Mouse (Mus musculus): ENCODE data around the gene Anks6. TPM values are rescaled to one million over a fixed set of nuclear protein-coding genes. Genes with fewer than 3 reads are reported as not detected.

The Anks6 gene
- total RNA-seq, 2 experiments from 2014 or later, result 16.8 to 19.2 TPM

DNA sequence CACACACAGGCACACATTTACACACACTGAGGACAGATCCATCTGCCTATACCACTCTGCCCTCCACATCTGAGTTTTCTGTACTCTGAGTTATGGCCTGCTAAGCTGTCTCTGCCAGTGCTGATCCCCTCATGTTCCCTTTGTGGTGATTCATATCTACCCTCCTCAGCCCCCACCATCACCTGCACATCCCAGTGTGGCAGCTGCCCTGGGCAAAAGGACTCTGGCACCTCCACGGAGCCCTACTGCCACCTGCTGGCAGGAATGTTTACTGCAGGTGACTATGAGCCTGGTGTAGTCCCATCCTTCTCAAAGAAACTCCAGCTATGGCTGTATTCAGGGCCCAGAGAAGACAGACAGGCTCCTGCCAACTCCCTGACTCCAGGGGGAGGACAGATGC is 7.1 kb downstream of the Anks6 start:
- DNase-seq (ENCODE audit: extremely low spot score in 1 of 2, low spot score in 2 of 2), result peak; percentile 71 to 87
- intact Hi-C loops (cut with DNase I), result no loop called here

DNA sequence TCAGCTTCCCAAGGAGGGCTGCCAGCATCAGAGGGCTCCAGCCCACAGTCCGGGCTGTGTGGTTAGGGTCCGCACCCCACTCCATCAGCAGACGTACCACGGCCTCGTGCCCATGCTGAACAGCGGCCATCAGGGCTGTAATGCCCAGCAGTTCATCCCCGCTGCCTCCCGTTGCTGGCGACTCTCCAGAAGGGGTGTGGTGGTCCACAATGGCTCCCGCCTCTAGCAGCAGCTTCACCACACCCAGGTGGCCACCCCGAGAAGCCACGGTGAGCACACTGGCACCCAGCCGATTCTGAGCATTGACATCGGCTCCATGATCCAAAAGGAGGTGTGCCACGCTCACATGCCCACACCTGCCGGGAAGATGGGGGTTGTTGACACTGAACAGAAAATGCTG is 8.0 kb downstream of the Anks6 start:
- DNase-seq (ENCODE audit: extremely low spot score in 1 of 2, low spot score in 2 of 2), result peak in 1 of 2 experiments; percentile 58
- intact Hi-C loops (cut with DNase I), result no loop called here

DNA sequence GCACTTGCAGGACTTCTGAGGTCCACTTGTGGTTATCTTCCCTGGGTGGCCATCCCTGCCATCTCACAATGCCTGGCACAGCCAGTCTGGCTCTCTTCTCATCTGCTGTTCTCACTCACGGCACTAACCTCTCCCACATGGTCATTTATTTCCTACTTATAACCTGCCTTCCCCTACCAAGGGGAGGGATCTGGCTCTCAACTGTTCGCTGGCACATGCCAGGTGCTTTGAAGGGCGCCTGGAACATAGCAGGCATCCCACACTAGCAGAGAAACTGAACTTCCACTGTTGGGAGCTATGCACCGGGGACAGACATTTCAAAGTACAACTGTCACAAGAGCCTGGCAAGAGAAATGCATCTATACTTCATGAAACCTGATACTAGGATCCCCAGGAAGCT is 9.5 kb downstream of the Anks6 start:
- no peak for DNase-seq (ENCODE audit: extremely low spot score in 1 of 2, low spot score in 2 of 2)
- intact Hi-C loops (cut with DNase I), result no loop called here

DNA sequence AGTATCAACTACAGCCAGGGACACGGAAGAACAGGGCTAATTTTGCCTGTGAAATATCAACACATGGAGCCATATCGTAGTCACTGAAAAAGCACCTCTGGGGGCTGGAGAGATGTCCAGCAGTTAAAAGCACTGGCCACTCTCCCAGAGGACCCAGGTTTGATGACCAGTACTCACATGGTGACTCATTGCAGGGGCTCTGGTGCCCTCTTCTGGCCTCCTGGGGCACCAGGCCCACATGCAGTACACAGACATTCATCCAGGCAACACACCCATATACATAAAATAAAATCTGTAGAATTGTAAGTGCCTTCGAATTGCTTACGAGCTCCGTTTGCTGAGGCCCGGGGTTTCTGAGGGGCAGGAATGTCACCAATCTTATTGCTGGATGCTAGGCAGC is 10.3 kb downstream of the Anks6 start:
- DNase-seq (ENCODE audit: extremely low spot score in 1 of 2, low spot score in 2 of 2), result peak in 1 of 2 experiments; percentile 22
- intact Hi-C loops (cut with DNase I), result no loop called here

DNA sequence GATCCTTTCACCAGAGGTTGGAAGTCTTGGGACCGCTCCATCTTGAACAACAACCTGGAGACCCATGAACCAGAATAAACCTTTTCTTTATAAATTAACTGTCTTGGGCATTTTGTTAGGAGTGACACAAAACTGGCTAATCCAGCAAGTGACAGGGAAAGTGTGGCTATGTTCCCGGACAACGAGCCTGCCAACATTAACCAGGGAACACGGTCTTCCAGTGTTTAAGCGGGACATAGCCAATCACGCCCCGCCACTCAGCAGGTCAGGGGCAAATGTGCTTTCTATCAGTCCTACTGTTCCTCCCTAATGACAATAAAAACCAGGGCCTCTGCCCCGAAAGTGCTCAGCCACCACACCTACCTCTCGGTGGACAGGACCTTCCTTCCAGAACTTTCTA is 13.4 kb downstream of the Anks6 start:
- peak in 1 of 2 experiments; percentile 22 for DNase-seq (ENCODE audit: extremely low spot score in 1 of 2, low spot score in 2 of 2)
- intact Hi-C loops (cut with DNase I), result no loop called here

DNA sequence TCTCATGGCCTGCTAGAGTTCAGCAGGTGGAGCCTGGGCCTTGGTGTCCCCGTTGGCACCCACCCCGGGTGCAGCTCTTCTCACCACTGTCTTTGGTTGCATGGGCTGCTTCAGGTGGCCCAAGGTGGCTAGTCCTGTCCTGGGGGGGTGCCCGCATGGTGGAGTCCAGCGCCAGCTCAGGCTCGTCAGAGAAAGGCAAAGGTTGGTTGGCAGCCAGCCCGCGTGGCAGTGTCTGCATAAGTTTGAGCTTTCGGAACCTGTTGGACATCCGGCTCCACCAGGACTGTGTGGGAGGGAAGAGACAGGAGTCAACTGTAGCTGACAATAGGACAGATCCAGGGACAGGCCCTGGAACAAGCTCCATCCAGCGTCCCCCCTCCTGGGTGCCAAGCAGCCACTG is 17.6 kb downstream of the Anks6 start:
- no peak for DNase-seq (ENCODE audit: extremely low spot score in 1 of 2, low spot score in 2 of 2)
- intact Hi-C loops (cut with DNase I), result loop anchor here (5.0 kb wide), 1 partner anchor 427 kb away; no protein-coding TSS in a partner anchor

DNA sequence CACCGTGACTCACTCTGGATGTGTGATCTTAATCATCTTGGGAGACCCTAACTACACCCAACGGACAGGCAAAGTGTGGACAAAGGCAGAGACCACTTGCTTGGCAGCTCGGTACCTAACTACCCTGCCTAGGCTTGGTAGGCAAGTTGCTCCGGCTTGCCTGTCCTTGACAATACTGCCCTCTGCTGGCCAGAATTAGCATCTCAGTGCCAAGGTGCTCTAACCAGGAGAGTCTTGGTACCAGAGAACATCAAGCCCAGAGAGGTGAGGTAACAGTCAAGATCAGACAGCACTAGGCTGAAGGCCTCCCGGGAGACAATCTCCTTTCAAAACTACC is 19.9 kb downstream of the Anks6 start:
- intact Hi-C loops (cut with DNase I), result loop anchor here (2.0 to 5.0 kb wide), 2 partner anchors 348 to 425 kb away; no protein-coding TSS in a partner anchor
- DNase-seq (ENCODE audit: extremely low spot score in 1 of 2, low spot score in 2 of 2), result peak; percentile 73 to 81

DNA sequence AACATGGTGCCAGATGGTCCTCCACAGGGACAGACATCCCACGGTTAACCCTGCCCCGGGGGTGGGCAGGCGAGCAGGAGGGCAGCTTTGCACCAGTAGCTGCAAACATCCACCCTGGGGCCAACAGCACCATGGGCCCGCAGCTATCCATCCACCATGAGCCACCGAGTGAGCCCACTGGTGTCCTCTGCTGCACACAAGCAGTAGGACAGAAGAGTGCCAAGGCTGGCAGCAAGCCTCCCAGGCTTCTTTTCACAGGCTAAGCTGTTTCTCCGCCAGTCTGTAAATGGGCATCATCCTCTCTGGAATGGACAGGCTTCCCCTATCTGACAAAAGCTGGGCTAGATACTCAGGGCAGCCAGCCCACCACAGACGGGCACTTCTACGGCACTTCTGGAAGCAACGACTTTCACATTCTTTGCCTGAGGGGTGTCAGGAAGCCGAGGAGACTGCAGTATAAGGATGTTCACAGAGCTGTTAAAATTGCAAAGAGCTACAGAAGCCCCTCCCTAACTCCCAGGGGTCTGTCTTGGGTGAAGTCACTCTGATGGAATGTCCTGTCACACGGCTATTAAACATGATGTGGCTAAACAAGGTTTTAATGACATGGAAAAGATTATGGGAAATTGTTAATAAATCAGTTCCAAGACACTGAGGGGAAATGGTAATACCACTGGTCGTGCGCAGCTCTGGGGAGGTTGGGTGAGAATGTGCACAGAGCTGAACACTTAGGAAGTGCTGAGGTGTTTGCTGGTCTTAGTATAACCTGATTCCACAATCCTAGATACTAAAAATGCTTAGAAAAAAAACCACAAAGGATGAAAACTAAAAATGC is 20.5 kb downstream of the Anks6 start:
- DNase-seq (ENCODE audit: extremely low spot score in 1 of 2, low spot score in 2 of 2), result peak in 1 of 2 experiments; percentile 36
- intact Hi-C loops (cut with DNase I), result loop anchor here (2.0 to 5.0 kb wide), 2 partner anchors 348 to 424 kb away; no protein-coding TSS in a partner anchor

DNA sequence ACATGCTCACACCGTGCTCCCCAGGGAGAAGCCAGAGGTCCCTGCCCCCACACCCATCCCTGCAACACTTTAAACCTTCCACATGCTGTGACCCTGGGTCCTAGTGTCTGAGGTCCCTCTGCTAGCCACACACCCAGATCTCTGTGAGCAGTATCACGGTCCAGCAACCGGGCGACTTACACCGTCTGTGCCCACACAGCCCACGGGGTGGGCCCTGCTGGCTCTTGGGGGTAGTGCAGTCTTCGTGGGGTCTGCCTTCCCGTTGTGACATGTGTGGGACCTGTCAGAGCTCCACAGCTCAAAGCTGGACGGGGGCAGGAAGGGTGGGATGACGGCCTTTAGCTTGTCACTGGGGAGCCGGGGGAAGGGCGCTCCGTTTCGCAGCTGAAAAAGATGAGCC is 21.7 kb downstream of the Anks6 start:
- intact Hi-C loops (cut with DNase I), result loop anchor here (5.0 kb wide), 1 partner anchor 423 kb away; no protein-coding TSS in a partner anchor
- DNase-seq (ENCODE audit: extremely low spot score in 1 of 2, low spot score in 2 of 2), result no peak

DNA sequence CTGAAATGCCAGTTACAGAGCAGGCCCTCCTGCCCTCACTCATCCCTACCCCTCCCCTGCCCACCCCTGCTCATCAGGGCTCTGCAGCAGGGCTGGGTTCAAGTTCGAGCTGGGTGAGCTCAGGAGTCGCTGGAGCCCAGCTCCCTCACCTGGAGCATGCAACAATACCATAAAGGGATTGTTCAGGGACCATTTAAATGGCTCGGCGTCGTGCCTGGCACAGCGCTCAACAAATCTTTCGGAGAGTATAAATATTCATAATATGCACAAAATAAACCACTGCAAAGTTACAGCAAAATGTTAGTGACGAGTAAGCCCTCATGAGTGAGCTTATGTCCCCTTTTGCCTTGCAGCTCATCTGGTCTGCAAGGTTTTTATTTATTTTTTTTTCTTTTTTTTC is 25.1 kb downstream of the Anks6 start:
- no peak for DNase-seq (ENCODE audit: extremely low spot score in 1 of 2, low spot score in 2 of 2)
- intact Hi-C loops (cut with DNase I), result no loop called here

DNA sequence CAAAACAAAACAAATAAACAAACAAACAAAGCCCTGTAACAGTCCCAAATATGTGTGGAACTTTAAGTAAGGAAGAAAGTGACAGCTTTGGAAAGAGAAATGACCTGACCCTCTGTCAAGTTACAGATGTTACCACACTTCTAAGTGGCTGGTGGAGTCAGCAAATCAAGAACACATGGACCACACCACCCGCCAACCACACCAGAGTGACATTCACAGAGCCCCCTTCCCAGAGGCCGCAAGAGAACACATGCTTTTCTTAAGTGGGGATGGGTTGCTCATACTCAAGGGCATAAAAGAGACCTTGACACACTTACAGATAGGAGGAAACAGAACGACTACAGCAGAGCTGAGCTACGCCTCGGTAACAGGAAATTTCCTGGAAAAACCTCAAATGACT is 28.4 kb downstream of the Anks6 start:
- intact Hi-C loops (cut with DNase I), result no loop called here
- no peak for DNase-seq (ENCODE audit: extremely low spot score in 1 of 2, low spot score in 2 of 2)

DNA sequence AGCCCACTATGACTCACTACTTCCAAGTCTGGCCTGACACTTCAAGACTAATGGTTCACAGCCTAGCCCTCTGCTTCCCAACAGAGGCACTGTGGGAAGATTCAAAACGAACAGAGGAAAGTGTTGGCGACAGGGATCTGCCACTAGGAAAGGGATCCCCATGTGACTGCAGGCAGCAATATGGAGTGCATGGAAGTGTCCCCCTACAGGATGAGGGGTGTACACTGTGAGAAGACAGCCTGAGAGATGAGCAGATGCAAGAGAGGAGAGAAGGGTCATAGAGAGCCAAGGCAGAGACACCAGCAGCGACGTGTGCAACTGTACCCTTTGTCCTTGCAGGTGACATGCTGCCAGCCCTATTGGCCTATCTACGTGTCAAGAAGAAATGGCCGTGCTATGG is 33.3 kb downstream of the Anks6 start:
- DNase-seq (ENCODE audit: extremely low spot score in 1 of 2, low spot score in 2 of 2), result no peak
- intact Hi-C loops (cut with DNase I), result no loop called here

DNA sequence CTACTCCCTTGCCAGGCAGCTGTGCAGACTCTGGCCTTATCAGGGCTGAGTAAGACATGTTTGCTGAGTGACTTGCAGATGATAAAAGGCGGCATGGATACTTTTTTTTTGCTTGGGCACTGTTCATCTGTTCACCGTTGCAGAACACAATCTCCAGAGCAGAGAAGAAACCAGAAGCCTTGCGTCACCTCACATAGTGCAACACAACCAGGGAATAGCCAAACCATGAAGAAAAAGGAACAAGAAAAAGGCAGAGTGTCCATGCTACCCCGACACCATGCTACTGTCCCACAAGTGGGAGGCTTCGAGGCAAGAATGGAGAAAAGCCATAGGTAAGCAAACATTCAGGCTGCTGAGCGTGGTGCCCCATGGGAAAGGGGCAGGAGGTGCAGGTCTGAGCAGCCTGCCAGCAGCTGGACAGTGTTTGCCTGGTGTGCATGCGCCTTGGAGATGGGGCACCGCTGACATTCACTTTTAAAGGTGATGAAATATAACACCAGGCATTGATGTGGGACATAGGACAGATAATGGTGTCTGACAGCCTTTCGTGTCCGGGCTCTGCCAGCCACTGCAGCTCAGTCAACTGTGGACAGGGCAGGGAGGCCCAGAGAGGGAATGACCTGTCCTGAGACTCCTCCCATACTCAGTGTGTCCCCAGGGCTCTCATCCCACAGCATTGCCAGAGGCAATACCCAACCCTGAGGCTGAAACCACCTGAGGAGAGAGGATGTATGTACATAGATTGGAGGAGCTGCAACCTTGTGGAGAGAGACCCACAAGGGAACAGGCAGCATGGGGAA is 34.2 kb downstream of the Anks6 start:
- intact Hi-C loops (cut with DNase I), result no loop called here
- no peak for DNase-seq (ENCODE audit: extremely low spot score in 1 of 2, low spot score in 2 of 2)

DNA sequence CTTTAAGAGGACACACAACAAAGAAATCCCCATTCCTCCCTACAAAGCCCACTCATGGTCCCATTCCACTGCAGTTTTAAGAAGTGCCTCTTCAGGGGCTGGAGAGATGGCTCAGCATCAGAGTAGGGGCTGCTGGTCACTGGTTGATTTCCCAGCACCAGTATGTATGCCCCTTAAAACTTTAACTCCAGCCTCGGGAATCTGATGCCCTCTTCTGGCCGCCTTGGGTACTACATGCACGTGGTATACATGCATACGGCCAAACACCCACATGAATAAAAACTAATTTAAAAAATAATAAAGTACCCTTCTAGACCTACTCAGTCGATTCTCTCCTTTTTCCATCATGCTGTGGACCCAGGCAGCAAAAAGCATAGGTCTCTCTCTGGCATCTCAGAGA is 36.7 kb downstream of the Anks6 start:
- no peak for DNase-seq (ENCODE audit: extremely low spot score in 1 of 2, low spot score in 2 of 2)
- intact Hi-C loops (cut with DNase I), result no loop called here

DNA sequence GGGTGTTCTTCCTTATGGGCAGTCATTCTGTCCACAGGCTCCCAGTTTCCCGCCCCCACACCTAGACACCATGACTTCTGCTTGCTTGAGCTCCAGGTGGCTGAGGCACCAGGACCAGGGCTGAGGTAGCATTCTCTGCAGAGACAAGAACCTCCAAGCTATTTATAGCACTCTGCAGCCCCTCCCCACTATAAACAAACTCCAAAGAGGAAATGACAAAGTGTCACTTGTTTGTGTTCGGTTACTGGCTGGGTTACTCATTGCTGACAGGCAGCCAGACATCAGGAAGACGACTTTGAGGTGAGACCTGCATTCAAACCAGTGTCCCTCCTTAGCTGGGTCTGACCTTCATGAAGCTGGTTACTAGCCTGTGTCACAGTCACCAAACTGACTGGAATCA is 42.1 kb downstream of the Anks6 start:
- intact Hi-C loops (cut with DNase I), result no loop called here

DNA sequence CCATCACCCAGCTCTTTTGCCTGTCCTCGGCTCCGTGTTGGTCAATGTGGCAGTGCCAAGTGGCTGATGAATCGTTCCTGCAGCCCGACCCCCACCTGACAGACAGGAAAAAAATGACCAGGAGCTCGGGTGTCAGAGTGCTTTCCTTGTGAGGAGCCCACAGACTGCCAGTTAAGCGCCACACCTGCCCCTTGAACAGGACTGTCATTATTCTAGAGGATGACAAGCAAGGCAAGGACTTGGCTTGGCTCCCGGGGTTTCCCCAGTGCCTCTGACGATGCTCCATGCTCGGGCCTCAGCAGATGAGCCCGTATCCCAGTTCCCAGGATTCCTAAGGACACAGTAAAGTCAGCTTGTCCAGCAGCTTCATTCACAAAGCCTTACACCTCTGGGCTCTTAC is 44.8 kb downstream of the Anks6 start:
- intact Hi-C loops (cut with DNase I), result no loop called here
- peak in 1 of 2 experiments; percentile 61 for DNase-seq (ENCODE audit: extremely low spot score in 1 of 2, low spot score in 2 of 2)

More for the DNA sequence above, 42.1 kb downstream of the Anks6 start:
- DNase-seq (ENCODE audit: extremely low spot score in 1 of 2, low spot score in 2 of 2), result no peak

DNA sequence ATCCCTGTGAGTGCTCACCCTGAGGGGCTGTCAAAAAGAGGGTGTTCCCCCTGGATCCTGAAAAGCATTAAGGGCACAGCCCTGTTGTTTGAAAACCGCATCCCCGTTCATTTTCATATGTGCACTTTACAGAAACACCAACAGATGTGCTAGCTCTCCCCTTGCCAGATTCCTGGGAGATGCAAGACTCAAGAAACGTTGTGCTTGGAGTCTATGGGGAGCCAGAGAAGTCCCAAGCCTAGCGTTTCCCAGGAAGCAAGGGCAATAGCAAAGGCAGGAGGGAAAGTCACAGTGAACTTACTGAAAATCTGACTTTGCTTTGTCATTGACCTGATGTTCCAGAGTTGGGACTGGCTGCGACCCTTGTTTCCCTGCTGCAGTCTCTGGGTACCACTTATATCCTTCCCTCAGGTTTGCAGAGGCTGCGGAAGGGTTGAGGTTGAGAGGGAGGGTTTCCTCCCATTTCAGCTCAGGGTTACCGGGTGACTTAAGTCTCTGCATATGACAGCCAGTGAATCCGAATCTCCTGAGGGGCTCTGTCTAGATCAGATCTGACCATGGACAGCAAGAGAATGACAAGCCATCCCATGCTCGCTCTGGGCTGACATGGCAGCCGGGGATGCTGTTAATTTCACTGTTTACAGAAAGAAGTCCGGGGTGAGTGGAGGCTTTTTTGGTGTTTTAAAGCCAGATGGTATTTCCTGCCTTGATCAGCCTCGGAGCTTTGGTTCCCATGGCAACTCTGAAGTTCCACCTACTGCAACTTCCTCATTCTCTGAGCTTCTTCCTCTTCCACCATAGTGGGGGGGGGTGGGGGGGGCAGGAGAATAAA is 46.6 kb downstream of the Anks6 start:
- intact Hi-C loops (cut with DNase I), result no loop called here
- peak; percentile 59 to 81 for DNase-seq (ENCODE audit: extremely low spot score in 1 of 2, low spot score in 2 of 2)

DNA sequence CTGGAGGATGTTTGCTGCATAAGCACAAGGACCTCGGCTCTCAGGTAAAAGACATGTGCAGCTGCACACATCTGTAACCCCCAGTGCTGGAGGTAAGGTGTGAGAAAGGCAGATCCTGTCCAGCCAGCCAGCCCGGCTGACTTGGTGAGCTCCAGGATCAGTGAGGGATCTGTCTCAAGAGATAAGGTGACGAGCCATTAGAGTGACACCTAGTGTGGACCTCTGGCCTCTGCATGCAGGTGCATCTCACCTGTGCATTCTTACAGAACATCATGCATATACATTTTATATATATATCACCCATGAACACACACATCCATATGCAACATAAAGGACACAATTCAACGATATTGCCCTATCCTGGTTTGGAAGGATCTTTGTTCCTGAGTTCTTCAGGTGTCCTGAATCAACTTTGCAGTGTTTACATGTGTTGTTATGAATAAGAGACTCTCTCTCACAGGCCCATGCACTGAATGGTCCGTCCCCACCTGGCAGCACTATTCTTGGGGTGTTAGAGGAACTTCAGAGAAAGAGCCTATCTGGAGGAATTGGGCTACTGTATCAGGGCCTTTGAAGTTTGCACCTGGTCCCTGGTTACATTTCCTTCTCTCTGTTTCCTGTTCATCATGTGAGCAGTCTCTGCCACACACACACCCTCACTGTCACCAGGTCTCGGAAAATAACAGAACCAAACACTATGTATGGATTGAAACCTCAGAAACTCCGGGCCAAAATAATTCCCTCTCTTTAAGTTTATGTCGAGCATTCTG is 56.4 kb downstream of the Anks6 start:
- DNase-seq (ENCODE audit: extremely low spot score in 1 of 2, low spot score in 2 of 2), result no peak
- intact Hi-C loops (cut with DNase I), result no loop called here

Data from left cerebral cortex, postnatal 10 days (tissue).